Mouse (Mus musculus) gastrocnemius, postnatal 36 days (tissue): ENCODE measurements around the gene Zfp735. TPM values are rescaled to one million over a fixed set of nuclear protein-coding genes. Genes with fewer than 3 reads are reported as not detected.

Experiments
- DNase-seq, 2 experiments: peaks; one replicate each; pipeline ENCODE4 v3.0.0; 2022
- intact Hi-C: fragments of 180-260 bp; cut with DNase I; formaldehyde crosslinking; loops from one replicate; pipeline ENCODE4 v1.15.1; 2025
- long read RNA-seq, 2 experiments: library from polyadenylated mRNA; stranded (forward); transcript quantifications; one replicate each; pipeline ENCODE4 v2.0.0; 2021
- total RNA-seq, 2 experiments: library from RNA; stranded (reverse); gene quantifications; 2 replicates each; pipeline ENCODE4 v1.2.3; 2021

Gene Zfp735
- total RNA-seq: not detected
- long read RNA-seq, experiment 1: 0 reads
- long read RNA-seq, experiment 2: 0 reads

GRCm38 (mm10) chr11:73688478-73688877 is at the start of gene Zfp735:
Gene Zfp735 (plus strand): TSS chr11:73688778.
- intact Hi-C loops: no loop called here
- DNase-seq: no peak

- no peak for DNase-seq
- intact Hi-C loops: no loop called here
These were observed 70.5 kb downstream of the Zfp735 start for GRCm38 (mm10) chr11:73759115-73759514.

Other genes starting within 250 kb of the Zfp735 start
- not detected for gene Olfr380, start 231.3 kb upstream of the Zfp735 start, total RNA-seq
- gene Olfr381, start 197.2 kb upstream of the Zfp735 start, total RNA-seq: not detected
- gene Olfr382, start 171.6 kb upstream of the Zfp735 start, total RNA-seq: not detected
- gene Olfr385, start 95.8 kb upstream of the Zfp735 start, total RNA-seq: not detected
- not detected for gene Olfr384, start 90.2 kb upstream of the Zfp735 start, total RNA-seq
- not detected for gene Olfr389, start 91.9 kb downstream of the Zfp735 start, total RNA-seq
- gene Olfr390, start 94.2 kb downstream of the Zfp735 start, total RNA-seq: not detected
- gene Olfr391-ps, start 114.3 kb downstream of the Zfp735 start, total RNA-seq: not detected
- gene Olfr392, start 128.3 kb downstream of the Zfp735 start, total RNA-seq: not detected
- not detected for gene Olfr393, start 162.7 kb downstream of the Zfp735 start, total RNA-seq
- gene Olfr394, start 202.0 kb downstream of the Zfp735 start, total RNA-seq: not detected
- gene Olfr395, start 220.5 kb downstream of the Zfp735 start, total RNA-seq: not detected
- gene Olfr23, start 247.9 kb downstream of the Zfp735 start, total RNA-seq: not detected